26 mouse cellular contexts compared by ENCODE assay signal in the genomic region with DNA sequence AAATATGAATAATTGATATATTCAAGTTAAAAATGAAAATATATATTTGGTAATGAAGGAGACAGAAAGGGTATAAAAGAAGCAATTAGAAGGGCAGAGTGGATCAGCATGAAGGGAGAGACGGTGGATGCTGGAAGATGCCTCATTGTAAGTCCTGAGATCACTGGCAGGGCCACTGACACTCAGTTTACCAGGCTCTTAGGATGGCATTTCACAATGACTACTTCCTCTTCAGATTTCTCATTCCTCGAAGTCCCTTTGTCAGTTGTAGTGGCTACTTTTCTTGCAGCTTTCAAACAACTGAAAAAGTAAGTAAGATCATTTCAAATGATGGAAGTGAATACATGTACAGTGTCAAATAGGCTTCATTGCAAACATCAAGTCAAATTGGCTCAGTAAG. TPM values are rescaled to one million over a fixed set of nuclear protein-coding genes. Genes with fewer than 3 reads are reported as not detected.
A peak's percentile ranks its signal among the peaks of the same experiment; 100 is the strongest.
DNase-seq lines count a peak whose midpoint lies in the region; ATAC-seq lines count a peak whose summit lies in the region.
"Had no signal": no experiment of that assay in that cellular context is flagged by ENCODE, and none has a peak within 500 bp of the region (broad histone marks: within the 10 kb centered on the region; RNA-seq: fewer than 3 reads in every experiment).

No protein-coding gene starts in this region.

- H3K4me2 ChIP-seq in midbrain, embryonic 15.5 days = no peak overlapping the region
- H3K4me2 ChIP-seq: embryonic facial prominence, embryonic 13.5 days; embryonic facial prominence, embryonic 15.5 days; forebrain, embryonic 13.5 days; forebrain, embryonic 15.5 days had no signal

- H3K36me3 ChIP-seq in midbrain, embryonic 15.5 days (replicated peaks) = peaks cover 19% of the 10 kb centered on the region
- peaks cover 40% of the 10 kb centered on the region for H3K36me3 ChIP-seq in forebrain, embryonic 10.5 days (replicated peaks)

- H3K27me3 ChIP-seq in midbrain, embryonic 15.5 days (replicated peaks) = no peaks in the 10 kb centered on the region
- H3K27me3 ChIP-seq in forebrain, embryonic 10.5 days (ENCODE audit: poor library complexity, severe bottlenecking) = no peaks in the 10 kb centered on the region
- H3K27me3 ChIP-seq: CH12.LX; embryonic facial prominence, embryonic 13.5 days; embryonic facial prominence, embryonic 15.5 days; forebrain, embryonic 13.5 days; forebrain, embryonic 15.5 days; Patski had no signal

- no peaks in the 10 kb centered on the region for H3K9me3 ChIP-seq in midbrain, embryonic 15.5 days
- no peaks in the 10 kb centered on the region for H3K9me3 ChIP-seq in forebrain, embryonic 10.5 days
- H3K9me3 ChIP-seq: embryonic facial prominence, embryonic 13.5 days; embryonic facial prominence, embryonic 15.5 days; forebrain, embryonic 13.5 days; forebrain, embryonic 15.5 days; G1E had no signal

- peak; percentile 39 for DNase-seq in A20 (ENCODE audit: low read depth, low spot score)
- no peak for DNase-seq in adrenal gland, adult 18-20 months (ENCODE audit: low spot score in 2 of 2)
- no peak for DNase-seq in forebrain, embryonic 10.5 days (ENCODE audit: extremely low spot score, low spot score)
- DNase-seq: adrenal gland, adult 2 months; adrenal gland, postnatal 10 days; adrenal gland, postnatal 25 days; cerebellum, adult 11-12 months; cerebellum, adult 2 months; cerebellum, adult 9-11 months; cerebellum, postnatal 14 days; cerebellum, postnatal 36 days; embryo, embryonic 11 days; forebrain, postnatal 0 days had no signal

- no peak overlapping the region for H3K27ac ChIP-seq in midbrain, embryonic 15.5 days
- no peak overlapping the region for H3K27ac ChIP-seq in forebrain, embryonic 10.5 days
- H3K27ac ChIP-seq: embryonic facial prominence, embryonic 13.5 days; embryonic facial prominence, embryonic 15.5 days; forebrain, embryonic 13.5 days; forebrain, embryonic 15.5 days had no signal

- no peak overlapping the region for H3K4me3 ChIP-seq in midbrain, embryonic 15.5 days
- H3K4me3 ChIP-seq in forebrain, embryonic 10.5 days = no peak overlapping the region
- H3K4me3 ChIP-seq: embryonic facial prominence, embryonic 13.5 days; embryonic facial prominence, embryonic 15.5 days; erythroblast, embryonic 14.5 days; forebrain, embryonic 13.5 days; forebrain, embryonic 15.5 days had no signal

- WGBS in midbrain, embryonic 15.5 days = 83% methylated on average over 2 of the region's 2 CpGs
- whole genome bisulfite sequencing in forebrain, embryonic 10.5 days = 92% methylated on average over 2 of the region's 2 CpGs

- no peak overlapping the region for H3K9ac ChIP-seq in midbrain, embryonic 15.5 days
- H3K9ac ChIP-seq: embryonic facial prominence, embryonic 13.5 days; embryonic facial prominence, embryonic 15.5 days; forebrain, embryonic 13.5 days; forebrain, embryonic 15.5 days; forebrain, postnatal 0 days had no signal

- no peaks in the 10 kb centered on the region for H3K4me1 ChIP-seq in midbrain, embryonic 15.5 days
- no peaks in the 10 kb centered on the region for H3K4me1 ChIP-seq in forebrain, embryonic 10.5 days
- H3K4me1 ChIP-seq: embryonic facial prominence, embryonic 13.5 days; embryonic facial prominence, embryonic 15.5 days; forebrain, embryonic 13.5 days; forebrain, embryonic 15.5 days had no signal

- ATAC-seq in granulocyte monocyte progenitor cell, adult 5-6 weeks (replicated peaks; ENCODE audit: poor library complexity, severe bottlenecking) = peak; percentile 59
- ATAC-seq in megakaryocyte, adult 5-6 weeks (ENCODE audit: poor library complexity, severe bottlenecking) = peak; percentile 59
- no peak for ATAC-seq in midbrain, embryonic 15.5 days (replicated peaks)
- ATAC-seq in CD4-positive, CD25-positive, alpha-beta regulatory T cell, adult 4 months = no peak
- ATAC-seq: activated CD4-positive, CD25-positive, alpha-beta regulatory T cell, adult 4 months; forebrain, postnatal 0 days; Patski had no signal

RNA-seq across cellular contexts. Expression of a gene that starts 31.2 kb away (rescaled TPM):
- 87.2 and 136 TPM in 2 replicates for total RNA-seq in granulocyte monocyte progenitor cell, adult 5-6 weeks (2014; fragmentation: Nextera tagmentation)
- 102 and 114 TPM in 2 replicates for total RNA-seq in granulocyte monocyte progenitor cell, adult 5-6 weeks (2017)
- total RNA-seq in megakaryocyte, adult 5-6 weeks (2015) = 35.8 and 39.9 TPM in 2 replicates
- 17.0 and 27.2 TPM in 2 replicates for total RNA-seq in megakaryocyte, adult 5-6 weeks (2017)
- 10 to 100 TPM; 49.6 to 59.2 TPM for total RNA-seq in adrenal gland, adult 18-20 months (2021)
- 56.2 and 60.0 TPM in 2 replicates for polyA plus RNA-seq in midbrain, embryonic 15.5 days (2015; fragmentation: Nextera tagmentation; extraction: Ambion mirVana)
- 94.1 and 99.5 TPM in 2 replicates for polyA plus RNA-seq in forebrain, embryonic 10.5 days (2016; fragmentation: Nextera tagmentation; extraction: Ambion mirVana)
- polyA plus RNA-seq in CD4-positive, CD25-positive, alpha-beta regulatory T cell, adult 4 months (2017; shearing (Covaris generic)) = 10 to 100 TPM; 46.8 to 56.1 TPM

Comparison
In these comparisons a context has a peak if more than half of its experiments do, and no peak if none do; other contexts are left out.
1. ATAC-seq: peak in granulocyte monocyte progenitor cell, adult 5-6 weeks (single experiment) and megakaryocyte, adult 5-6 weeks (single experiment); none in midbrain, embryonic 15.5 days (single experiment) and CD4-positive, CD25-positive, alpha-beta regulatory T cell, adult 4 months (single experiment).